Mouse (Mus musculus): ENCODE data around the gene Cic.

DNA sequence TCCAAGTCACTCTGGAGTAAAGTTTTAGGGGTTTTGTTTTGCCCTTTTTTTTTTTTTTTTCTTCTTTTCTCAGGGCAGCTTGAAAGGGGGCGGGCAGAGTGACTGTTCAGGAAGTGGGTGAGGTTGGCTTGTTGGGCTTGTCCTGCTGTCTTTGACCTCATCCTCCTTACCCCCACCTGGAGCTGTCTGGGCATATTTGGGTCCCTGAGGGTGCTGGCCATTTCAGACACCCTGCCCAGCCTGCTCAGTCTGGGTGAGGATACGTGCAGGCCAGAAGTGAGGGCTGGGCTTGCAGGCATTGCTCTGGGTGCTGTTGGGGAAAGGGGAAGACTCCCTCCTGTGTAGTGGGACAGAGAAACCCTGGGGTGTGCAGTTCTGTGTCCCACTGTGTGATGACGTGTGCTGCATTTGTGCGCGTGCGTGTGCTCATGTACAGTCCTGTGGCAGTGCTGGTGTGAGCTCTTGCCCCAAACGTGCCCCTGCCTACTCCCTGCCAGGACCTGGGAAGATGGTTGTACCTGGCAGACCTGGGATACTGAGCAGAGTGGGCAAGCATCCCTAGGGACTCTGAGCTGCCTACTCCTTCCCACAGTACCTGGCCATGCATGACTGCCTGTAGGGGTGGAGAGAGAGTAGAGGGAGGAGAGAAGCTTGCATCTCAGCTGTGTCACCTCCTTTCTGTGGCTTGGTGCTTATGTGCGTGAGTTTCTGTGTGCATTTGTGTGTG is 2.2 kb downstream of the Cic start:
- TF ChIP-seq CTCF (IDR thresholded peaks at IDR 0.05; ENCODE audit: borderline replicate concordance, control insufficient read depth, extremely low read depth, insufficient read depth, low read length, poor library complexity), result no peak
- TF ChIP-seq POLR2A (IDR thresholded peaks at IDR 0.05; ENCODE audit: control insufficient read depth, extremely low read depth, insufficient read depth, low read length, poor library complexity), result no peak

All from thymus, adult 2 months (tissue).